Mouse (Mus musculus) left cerebral cortex, adult 11 months (tissue): Measurements from ENCODE around the gene Mixl1.
A peak's percentile ranks its signal among the peaks of the same experiment; 100 is the strongest.

ENCODE experiments used
- DNase-seq: peaks from one replicate; pipeline ENCODE4 v3.0.0; 2022; ENCODE audit warnings: low spot score

Mixl1 gene

DNA sequence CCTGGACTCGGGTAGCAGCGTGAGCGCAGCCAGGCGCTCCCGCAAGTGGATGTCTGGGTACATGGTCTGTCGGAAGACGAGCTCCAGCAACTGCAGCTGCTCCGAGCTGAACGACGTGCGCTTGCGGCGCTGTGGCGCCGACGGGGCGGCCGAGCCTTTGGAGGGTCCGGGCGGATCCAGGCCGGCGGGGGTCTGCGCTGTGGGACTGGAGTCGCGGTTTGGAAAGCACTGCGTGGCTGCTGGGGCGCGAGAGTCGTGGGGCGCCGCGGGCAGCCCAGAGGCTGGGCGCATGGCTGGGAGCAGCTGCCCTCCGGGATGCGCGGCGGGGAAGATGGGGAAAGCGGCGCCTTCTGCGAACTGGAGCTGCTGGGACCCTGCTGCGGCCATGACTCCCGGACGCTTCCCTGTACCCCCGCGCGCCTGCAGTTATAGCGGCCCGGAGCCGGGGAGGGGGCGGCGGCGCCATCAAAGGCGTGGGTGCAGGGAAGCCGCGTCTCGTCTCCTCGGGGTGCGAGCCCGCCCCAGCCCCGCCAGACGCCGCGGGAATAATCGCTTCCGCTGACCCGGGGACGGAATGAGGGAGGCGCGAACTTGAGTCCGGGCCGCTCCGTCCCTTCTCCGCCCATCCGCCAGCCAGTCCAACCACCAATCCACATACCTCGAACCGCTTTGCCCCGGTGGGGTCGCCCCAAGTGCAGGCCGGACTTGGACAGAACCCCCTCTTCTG lies at the start of gene Mixl1:
TSS of gene Mixl1 (minus strand) at position 409 of the 727 bp plus-strand sequence.
- DNase-seq, result no peak

DNA sequence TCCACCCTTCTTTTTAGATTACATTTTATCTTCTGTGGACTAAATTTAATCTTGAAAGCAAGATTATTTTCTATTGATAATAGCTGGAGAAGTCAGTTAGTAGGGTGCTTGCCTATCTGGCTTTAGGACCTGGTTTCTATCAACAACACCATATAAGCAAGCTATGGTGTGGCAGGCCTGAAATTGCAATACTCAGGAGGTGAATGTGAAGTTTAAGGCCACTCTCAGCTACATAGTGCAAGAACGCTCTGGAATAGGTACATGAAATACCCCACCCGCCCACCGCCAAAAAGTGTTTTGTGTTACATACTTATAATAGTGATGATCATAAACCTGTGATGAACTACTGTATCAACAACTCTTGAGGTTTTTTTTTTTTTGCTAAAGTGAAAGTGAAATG lies 32.4 kb upstream of the Mixl1 start:
- no peak for DNase-seq

DNA sequence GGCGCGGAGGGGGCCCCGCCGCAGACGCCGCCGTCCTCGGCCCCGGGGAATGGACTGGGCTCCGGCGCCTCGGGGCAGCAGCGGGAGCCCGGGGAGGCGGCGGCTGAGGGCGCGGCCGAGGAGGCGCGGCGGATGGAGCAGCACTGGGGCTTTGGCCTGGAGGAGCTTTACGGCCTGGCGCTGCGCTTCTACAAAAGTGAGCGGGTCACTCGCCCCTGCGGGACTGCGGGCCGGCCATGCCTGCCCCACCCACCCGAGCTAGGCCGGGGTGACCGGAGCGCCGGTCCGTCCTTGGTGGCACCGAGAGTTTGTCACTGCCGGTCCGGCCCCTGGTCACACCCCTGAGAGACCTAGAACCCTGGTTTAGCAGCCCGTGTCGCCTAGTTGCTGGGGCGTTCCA lies 29.3 kb upstream of the Mixl1 start:
- no peak for DNase-seq

DNA sequence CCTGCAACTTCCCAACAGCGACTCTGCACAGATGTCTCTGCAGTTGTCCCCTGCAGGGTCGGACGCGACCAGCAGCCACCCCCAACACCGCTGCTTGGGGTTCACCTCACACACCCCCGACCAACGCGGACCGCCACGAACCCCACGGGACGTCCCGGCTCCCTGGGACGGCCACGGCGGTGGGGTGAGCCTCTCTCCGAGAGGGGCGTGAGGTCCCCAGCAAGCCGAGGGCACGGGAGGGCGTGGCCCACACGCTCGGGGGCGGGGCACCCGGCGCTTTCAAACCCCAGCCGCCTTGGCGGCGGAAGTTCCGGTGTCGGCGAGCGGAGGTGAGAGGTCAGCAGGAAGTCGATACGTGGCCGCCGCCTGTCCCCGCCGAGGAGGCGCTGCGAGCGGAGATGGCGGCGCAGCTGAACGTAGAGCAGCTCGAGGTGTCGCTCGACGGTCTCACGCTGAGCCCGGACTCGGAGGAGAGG lies 28.9 kb upstream of the Mixl1 start, which contains the start of gene Acbd3:
TSS of gene Acbd3 (plus strand) at position 340 of the 476 bp plus-strand sequence.
- peak; percentile 83 for DNase-seq

DNA sequence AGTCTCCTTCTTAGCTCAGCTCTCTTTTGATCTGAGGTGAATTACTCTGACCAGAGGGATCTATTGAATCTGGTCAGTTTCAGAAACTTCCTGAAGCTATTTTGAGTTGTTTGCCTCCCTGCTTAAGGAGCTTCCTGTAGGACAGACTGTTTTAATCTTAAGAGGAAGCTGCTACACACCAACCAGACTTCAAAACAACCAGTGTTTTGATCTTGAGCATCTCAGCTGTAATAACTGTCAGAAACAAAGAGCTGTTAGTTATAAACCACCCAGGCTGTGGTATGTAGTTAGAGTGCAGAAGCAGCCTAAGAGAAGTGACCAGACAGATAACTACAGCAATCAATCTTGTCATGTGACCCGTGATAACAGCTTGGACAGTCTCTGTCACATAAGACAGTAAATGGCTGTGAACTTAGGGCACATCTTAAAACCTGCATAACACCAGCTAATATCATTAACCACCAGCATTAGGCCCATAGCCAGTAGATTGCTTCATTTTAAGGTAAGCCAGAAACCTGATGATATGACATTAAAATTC lies 26.9 kb upstream of the Mixl1 start:
- DNase-seq, result no peak

DNA sequence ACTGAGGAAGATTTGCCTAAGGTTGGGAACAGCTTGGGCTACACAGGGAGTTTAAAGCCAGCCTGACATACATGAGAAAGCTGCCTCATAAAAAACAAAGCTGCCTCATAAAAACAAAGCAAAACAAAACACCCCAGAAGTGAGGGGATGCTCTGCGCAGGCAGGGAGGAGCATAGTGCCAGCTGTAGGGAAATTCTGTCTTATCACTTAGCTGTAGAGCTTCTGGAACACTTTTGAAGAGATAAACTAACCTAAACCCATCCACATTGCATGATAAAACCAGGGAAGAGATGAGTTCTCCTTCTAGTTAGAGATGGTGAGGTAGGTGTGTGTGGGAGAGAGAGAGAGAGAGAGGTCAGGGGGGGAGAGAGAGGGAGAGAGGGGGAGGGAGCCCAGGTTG lies 25.8 kb upstream of the Mixl1 start:
- no peak for DNase-seq

DNA sequence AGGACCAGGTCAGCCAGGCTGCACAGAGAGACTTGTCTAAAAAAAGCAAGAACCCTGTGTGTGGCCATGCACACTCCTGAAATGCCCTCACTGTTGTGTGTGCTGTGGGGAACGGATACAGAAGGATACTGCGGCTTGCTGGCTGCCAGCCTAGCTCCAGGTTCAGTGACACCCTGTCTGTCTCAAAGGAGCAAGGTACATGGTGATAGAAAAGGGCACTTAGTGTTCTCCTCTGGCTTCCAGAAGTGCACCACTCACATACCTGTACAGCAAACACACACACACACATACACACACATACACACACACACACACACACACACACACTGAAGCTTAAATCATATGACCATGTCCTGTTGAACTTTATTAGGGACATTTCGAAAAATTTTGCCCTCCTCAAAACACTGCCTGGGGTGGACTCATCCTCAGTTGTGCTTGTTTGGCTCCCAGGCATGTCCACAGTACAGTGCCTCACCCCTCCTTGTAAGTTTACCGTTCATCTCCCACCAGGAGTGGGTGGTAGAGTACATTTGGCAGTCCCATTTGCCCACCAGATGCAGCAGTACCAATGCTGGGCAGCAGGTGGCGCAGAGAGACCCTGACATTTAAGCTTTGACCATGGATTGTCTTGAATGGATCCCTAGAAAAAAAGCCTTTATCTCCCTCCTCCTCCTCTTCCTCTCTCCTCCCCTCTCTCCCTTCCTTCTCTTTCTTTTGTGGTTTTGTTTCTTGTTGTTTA lies 23.3 kb upstream of the Mixl1 start:
- DNase-seq, result peak; percentile 24

DNA sequence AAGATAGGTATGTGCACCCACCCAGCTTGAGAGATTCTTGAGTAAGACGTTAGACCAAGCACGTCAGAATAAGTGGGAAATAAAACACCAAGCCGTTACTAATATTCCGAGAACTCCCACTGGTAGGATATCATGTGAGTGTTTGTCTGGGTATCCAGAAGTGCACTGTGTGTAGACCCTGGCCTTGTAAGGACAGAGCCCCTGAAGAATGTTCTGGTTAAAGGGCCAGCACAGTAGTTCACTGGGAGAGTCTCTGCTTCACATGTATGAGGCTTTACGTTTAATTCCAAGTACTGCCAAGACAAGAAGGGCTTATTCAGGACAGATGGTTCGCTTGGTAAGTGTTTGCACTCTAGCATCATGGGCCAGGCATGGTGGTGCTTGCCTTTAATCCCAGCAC lies 22.6 kb upstream of the Mixl1 start:
- DNase-seq, result no peak

DNA sequence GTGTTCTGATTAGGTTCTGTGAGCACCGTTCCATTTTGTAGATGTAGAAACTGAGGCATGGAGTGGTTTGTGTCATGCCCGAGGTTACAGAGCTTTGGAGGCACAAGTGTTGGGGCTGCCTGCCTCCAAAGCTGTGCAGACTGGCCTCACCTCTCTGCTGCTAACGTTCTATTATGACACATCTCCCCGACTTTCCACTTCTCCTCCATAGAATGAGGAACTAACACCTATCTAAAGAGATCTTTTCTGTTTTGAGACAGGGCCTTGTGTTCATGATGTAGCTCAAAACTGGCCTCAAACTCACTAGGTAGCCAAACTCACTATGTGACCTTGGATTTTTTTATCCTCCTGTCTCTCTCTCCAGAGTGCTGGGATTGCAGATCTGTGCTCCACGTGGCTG lies 21.9 kb upstream of the Mixl1 start:
- DNase-seq, result no peak

DNA sequence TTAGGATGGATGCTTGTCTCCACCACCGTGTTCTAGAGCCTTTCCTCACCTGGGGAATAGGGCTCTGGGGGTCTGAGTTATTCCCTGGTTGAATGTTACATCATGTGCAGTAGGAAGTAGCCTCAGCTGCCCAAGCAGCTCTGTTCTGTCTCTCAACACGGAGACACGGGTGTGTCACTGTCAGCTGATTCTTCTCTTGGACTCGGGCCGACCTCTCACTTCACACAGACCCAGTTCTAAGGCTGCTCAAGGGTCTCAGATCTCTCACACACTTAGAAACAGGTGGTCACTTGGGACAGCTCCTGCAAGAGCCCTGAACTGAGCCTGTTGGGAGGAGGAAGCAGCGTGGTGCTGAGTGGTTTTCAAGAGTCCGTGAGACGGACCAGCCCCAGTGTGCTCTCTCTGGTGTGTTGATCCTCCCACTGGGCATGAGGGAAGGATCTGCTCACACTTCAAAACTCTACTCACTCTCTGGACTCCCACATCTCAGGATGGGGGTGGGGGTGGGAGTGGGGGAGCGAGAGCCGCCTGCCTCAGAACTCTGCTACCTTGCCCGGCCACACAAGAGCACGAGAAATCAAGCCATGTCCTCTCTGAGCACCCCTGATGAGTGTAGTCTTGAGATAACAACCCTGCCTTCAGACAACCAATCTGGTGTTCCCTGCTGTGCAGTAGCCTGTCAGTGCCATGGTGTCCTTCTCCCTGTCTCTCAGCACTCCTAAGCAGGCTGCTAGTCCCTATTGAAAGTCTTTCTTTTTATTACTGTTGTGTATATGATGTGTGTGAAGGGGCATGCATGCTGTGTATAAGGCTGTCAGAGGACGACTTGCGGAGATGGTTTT lies 12.3 kb upstream of the Mixl1 start:
- DNase-seq, result no peak

DNA sequence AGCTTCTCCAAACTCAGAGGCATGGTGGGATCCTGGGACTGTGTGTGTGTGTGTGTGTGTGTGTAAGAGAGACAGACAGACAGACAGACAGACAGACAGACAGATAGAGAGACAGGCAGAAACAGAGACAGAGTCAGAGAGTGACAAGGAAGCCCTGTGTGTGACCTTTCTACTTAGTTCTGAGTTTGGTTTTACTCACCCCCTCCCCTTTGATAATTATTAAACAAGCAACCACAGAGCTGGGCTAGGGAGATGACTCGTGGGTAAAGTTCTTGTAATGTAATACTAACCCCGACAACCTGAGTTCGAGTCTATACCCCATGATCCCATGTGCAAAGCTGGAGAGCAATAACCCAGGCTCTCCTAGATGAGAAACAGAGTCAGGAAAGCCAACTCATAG lies 11.0 kb upstream of the Mixl1 start:
- DNase-seq, result no peak

DNA sequence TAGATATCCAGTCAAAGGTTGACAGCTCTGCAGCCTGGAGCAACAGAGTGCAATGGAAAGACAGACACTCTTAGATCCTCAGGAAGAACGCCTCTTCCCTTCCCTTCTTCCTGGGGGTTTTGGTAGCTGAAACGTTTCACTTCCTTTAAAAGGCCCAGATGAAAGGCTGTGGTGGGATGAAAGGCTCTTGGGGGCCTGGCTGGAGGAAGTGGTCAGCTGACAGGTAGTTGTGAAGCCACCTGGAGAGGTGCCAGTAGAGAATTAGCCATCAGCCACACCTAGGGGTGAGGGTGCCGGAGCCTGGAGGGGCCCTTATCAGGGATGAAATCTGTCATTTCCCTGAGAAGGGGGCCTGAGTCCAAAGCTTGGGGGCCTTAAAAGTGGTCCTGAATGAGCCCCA lies 10.5 kb upstream of the Mixl1 start:
- no peak for DNase-seq

DNA sequence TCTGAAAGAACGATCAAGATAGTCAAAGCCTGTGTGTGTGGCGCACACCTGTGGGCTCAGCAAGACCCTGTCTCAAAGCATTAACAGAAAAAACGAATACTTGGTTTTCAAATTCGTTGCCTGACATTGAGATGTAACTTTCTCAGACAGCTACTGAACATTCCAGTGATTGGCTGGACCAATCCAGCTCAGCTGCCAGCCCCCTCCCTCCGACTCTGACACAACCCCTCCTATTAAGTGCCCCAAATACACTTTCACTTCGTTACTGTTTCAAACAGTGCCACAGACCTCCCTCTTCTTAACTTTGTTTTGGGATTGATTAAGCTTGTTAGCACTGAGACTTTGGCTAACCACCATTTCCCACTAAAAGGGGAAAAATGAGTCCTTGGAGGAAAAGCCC lies 6.6 kb upstream of the Mixl1 start:
- no peak for DNase-seq

DNA sequence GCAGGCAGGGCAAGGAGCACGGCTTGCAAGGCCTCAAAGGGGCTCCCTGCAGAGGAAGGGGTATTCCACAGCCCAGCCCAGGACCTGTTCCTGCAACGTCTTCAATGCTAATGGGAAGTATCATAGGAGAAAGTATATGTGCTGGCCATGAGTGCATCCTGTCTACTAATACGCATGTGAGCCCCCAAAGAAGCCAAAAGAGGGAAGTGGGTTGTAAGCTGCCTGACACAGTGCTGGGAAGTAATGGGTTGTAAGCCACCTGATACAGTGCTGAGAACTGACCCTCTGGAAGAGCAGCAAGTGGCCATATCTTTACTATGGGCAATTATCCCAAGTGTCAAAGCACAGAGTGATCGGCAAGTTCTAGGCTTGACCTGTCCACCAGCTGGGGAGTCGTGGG lies 1.2 kb upstream of the Mixl1 start:
- DNase-seq, result no peak

DNA sequence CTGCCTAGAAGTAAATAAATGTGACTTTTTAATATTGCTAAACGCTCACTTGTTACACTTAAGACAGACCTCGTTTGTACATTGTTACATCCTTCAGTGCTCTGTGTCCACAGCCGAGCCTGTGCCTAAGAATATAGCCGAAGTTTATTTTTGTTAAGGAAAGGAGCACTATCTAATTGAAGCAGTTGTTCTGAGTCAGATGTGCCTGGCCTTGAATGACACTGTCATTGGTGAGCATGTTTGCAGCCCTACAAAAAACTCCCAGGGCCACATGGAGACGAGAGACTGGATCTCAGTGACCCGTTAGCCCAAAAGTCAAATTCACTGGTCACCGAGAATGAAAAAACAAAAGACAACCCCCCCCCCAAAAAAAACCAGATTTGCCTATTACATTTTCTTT lies 5.5 kb downstream of the Mixl1 start:
- DNase-seq, result no peak
